Mouse (Mus musculus) small intestine, adult 2 months (tissue): ENCODE measurements around the gene 1600002K03Rik.

ENCODE experiments used
- CTCF ChIP-seq: fragments of 200-500 bp; IDR thresholded peaks from 2 replicates; pipeline ENCODE4 v1.5.1; 2012; ENCODE audit warnings: low read depth, mild to moderate bottlenecking, control low read depth, inconsistent platforms, low read length, moderate library complexity, mixed read lengths; ENCODE audit not compliant: insufficient replicate concordance, insufficient read length; ENCODE audit errors: extremely low read depth
- POLR2A ChIP-seq: fragments of 200-500 bp; IDR thresholded peaks from 2 replicates; pipeline ENCODE4 v1.6.1; 2012; ENCODE audit warnings: low read depth, mild to moderate bottlenecking, control low read depth, inconsistent platforms, low read length, moderate library complexity

GRCm38 (mm10) chr10:80164998-80165344, 7.8 kb upstream of the 1600002K03Rik start:
- TF ChIP-seq POLR2A: peak; percentile 70
- peak; percentile 100 for TF ChIP-seq CTCF
